Comparison of ENCODE assay signal across 17 mouse cellular contexts in the genomic region with DNA sequence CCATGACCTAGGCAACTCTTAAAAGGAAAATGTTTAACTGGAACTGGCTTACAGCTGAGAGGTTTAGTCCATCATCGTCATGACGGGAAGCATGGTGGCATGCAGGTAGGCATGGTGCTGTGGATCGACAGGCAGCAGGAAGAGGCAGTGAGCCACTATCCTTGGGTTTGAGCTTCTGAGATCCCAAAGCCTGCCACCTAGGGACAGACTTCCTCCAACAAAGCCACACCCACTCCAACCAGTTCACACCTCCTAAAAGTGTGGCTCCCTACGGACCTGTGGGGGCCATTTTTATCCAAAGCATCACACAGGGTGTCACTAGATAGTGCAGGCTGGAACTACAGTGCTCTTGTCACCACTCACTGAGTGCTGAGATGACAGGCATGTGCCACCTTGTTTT.
"Had no signal": no experiment of that assay in that cellular context is flagged by ENCODE, and none has a peak within 500 bp of the region (broad histone marks: within the 10 kb centered on the region; RNA-seq: fewer than 3 reads in every experiment).

No protein-coding gene starts in this region.

- ATAC-seq: intestine, embryonic 15.5 days had no signal

- DNase-seq: kidney, adult 11 months; kidney, adult 8-10 months; kidney, postnatal 10 days; kidney, postnatal 36 days; layer of hippocampus, postnatal 36 days; left cerebral cortex, postnatal 4 days; lung, embryonic 14.5 days; lung, postnatal 14 days; lung, postnatal 4 days; midbrain, embryonic 14.5 days; thymus, postnatal 25 days had no signal

- H3K9me3 ChIP-seq: intestine, embryonic 15.5 days; kidney, embryonic 15.5 days; limb, embryonic 12.5 days; limb, embryonic 15.5 days had no signal

- H3K27ac ChIP-seq: intestine, embryonic 15.5 days; kidney, embryonic 15.5 days; left cerebral cortex, adult 2 months; limb, embryonic 12.5 days; limb, embryonic 15.5 days had no signal

- H3K4me2 ChIP-seq: intestine, embryonic 15.5 days; kidney, embryonic 15.5 days; limb, embryonic 12.5 days; limb, embryonic 15.5 days; lung, embryonic 14.5 days; midbrain, embryonic 11.5 days had no signal

- H3K36me3 ChIP-seq: intestine, embryonic 15.5 days; kidney, embryonic 15.5 days; limb, embryonic 12.5 days; limb, embryonic 15.5 days had no signal

- H3K27me3 ChIP-seq: intestine, embryonic 15.5 days; kidney, embryonic 15.5 days; limb, embryonic 15.5 days had no signal

- H3K4me1 ChIP-seq: kidney, embryonic 15.5 days had no signal

- H3K9ac ChIP-seq: intestine, embryonic 15.5 days; kidney, embryonic 15.5 days; limb, embryonic 12.5 days; limb, embryonic 15.5 days; lung, embryonic 14.5 days had no signal

- H3K4me3 ChIP-seq: intestine, embryonic 15.5 days; kidney, embryonic 15.5 days; left cerebral cortex, adult 2 months; limb, embryonic 12.5 days; limb, embryonic 15.5 days had no signal
